Mouse (Mus musculus) cerebellum, adult (tissue): ENCODE results near the gene B4galt1.

ENCODE experiments used
- ATAC-seq: cut with Nextera tagmentation; 2 replicates; pipeline ENCODE4 v1.9.2; 2017; ENCODE audit warnings: mild to moderate bottlenecking, moderate library complexity, mixed read lengths; ENCODE audit not compliant: insufficient number of reproducible peaks, low FRiP score, low TSS enrichment

B4galt1 gene

DNA sequence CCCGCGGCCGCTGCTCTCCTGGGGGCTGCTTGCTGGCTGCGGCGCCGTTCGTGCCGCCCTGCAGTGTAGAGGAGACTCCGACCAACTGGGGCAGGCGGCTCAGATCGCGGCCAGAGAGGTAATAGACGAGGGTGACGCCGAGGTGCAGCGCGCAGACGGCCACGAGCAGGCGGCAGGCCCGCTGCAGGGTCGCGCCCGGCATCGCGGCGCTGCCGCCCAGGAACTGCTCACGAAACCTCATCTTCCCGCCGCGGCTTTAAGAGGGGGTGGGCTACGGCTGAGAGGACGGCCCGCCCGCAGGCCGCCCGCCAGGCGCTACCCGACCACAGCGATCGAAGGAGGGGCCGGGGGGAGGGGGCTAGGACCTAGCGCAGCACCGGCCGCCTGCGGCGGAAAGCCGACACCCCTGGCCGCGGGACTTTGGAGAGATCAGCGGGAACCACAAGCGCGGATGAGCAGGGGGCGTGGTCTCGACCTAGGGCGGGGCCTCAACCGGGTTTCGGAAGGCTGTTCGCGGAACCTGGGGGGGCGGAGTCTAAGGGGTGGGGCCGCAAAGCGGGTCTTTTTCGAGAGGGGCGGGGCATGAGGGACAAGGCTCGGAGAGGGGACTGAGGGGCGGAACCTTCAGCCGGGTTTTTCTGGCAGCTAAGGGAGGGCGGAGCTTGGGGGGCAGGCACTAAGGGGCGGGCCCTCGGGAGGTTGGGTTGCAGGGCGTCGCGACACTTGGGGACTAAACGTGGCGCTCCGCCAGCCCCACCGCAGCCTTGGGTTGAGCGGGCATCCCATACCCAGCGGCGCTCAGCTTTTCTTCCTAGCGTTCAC is at the start of gene B4galt1:
TSS of gene B4galt1 (minus strand) at position 441 of the 822 bp plus-strand sequence.
- peak; percentile 75 for ATAC-seq

DNA sequence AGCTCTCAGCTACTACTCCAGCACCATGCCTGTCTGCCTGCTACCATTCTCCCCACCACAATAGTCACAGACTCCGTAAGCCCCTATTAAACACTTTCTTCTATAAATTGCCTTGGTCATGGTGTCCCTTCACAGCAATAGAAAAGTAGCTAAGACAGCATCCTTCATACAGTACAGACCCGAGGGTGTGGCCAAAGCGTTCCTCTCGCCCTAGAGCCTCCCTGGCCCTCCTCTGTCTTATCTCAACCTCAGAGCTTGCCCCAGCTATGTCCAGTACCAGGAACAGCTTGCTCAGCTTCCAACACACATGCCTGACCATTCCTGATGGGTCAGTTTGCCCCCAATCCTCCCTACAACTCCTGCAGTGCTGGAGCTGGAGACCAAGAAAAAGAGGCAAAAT is 46.8 kb upstream of the B4galt1 start:
- no peak for ATAC-seq

DNA sequence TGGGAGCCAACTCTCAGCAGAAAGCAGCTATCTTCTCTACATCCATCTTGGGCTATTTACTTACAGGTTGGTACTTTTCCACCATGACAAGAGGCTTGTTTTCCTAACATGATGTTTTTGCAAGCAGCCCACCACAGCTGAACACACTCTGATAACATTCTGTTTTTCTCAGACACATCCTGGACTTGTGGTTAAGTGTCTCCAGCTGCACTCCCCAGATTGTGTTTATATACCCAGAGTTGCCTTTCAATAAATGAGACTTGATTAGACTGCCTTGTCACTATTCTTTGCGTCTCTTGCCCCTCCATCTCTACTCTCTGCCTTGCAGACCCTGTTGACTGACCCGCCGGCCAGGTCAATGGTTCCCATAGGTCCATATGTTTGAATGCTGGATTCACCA is 46.3 kb upstream of the B4galt1 start:
- ATAC-seq, result no peak

DNA sequence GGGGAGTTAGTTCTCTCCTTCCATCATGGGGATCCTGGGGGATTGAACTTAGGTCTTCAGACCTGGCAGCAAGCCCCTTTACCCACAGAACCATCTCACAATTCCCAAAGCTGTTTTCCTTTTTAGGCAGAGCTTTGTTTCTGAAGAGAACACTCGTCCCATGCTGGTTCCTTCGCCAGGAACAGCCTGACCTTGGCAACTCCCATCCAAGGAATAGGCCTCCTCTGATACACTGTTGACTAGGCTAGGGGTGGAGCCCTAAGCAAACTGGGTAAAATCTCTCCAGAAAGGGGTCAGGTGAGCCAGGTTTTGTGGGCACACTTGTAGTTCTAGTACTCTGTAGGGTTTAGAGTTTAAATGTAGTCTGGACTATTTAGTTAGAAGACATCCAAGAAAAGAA is 45.5 kb upstream of the B4galt1 start:
- no peak for ATAC-seq

DNA sequence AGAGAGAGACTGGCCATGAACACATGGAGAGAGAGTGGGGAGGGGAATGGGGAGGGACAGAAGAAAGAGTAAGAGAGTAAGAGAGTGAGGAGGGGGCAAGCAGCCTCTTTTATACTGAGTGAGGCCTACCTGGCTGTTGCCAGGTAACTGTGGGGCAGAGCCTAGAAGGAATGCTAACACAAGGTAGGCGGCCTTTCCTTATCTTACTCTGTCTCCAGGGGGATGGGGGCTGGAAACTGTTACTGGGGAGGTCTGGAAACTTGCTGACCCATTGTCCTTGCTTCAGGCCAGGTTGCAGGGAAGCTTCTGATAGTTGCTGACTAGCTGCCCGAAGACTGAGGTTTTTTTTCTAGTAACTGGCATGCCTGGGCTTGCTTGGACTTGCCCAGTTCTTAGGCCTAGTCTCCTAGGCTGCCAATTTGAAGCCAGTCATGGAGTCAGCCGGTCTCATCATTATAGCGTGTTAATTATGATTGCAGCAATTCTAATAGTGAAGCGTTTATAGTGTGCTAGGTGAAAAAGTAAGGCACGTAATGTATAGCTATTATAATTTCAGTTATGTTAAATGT is 44.8 kb upstream of the B4galt1 start:
- no peak for ATAC-seq

DNA sequence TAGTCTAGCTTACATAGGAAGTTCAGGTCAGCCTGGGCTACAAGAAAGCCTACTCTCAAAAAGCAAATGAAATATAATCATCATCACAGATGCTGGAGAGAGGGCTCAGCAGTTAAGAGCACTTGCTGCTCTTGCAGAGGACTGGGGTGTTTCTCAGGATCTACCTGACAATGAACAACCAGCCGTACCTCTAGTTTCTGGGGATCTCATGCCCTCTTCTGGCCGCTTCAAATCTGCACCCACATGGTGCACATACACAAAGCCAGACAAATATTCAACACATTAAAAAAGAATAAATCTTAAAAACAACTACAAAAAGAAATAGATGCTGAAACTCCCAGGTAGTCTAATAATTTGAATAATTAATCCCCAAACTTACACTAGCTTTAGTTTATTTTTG is 41.8 kb upstream of the B4galt1 start:
- ATAC-seq, result no peak

DNA sequence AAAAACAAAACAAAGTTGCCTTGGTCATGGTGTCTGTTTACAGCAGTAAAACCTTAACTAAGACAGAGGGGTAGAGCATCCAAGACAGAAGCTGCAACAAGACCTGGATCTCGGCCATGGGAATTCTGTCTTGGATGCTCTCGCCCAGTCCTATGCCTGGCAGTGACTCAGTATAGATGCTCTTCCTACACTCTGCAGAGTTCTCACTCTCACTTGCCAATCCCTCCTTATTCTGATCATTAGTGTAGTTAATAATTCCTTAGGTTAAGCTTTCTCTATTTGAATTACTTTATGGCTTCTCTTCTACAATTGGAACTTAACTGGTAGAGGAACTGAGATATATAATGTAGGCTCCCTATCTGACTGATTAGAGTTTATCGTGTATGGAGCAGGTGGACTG is 41.3 kb upstream of the B4galt1 start:
- ATAC-seq, result no peak

DNA sequence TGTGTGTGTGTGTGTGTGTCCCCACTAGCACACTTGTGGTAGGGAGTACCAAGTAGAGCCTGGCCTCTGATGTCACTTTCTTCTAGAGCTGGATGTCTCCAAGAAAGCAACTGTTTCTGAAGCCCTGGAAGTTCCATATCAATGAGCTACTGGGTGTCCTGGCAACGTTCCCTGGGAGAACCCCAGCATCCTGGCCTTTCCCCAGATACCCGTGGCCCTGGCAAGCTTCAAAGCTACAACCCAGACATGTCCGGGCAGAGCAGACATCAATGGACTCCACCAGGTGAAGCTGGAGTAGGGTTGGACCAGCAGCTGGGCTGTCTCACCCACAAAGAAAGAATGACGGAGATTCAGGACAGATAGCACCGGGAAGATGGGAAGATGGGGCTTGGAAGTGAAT is 37.4 kb upstream of the B4galt1 start:
- ATAC-seq, result no peak

DNA sequence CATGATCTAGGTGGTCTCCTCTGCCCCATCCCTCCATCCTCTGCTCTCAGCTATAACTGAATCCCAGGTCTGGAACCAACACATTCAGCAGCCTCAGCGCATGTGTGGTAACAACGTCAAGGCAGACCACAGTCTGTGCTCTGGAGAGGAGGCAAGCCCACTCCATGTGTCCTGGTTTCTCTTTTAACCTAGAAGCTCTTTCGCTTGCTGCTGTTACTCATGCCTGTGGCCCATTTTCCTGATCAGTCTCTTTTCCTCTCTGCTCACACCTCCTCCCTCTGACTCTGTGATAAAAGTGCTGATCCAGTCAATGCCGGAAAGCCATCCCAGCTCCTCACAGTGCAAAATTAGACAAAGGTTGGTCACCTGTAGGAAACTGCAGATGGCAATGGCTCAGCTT is 36.2 kb upstream of the B4galt1 start:
- ATAC-seq, result no peak

DNA sequence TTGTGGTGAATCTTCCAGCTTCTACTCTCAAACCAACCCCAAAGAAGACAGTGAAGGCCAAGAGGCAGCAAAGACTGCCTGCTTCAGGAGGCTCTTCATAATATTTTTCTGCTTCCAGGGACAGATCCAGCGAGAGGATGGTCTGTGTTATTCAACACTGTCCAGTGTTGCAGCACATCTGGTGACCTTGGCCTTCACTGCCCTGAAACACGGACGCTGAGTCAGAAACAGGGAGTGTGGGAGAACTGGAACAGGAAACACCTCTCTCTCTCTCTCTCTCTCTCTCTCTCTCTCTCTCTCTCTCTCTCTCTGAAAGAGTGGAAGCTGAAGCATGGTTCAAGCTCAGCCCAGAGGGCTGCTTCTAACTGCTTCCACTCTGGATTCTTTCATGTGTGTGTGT is 35.4 kb upstream of the B4galt1 start:
- no peak for ATAC-seq

DNA sequence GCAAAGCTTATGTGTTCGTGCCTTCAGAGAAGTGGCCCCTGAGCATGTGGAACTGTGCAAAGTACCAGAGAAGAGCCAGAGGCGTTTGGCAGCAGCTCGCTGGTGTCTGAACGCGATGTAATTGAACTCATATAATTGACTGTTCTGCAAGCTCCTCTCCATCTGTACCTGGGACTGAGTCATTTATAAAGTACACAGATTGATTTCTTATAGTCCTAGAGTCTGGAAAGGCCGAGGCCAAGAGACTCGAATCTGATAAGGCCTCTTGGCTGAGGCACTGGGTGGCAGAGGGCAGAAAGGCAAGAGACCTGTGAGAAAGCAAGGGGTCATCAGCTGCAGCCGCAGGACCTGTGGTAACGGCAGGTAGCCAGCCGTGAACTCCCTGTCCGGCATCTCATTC is 35.0 kb upstream of the B4galt1 start:
- no peak for ATAC-seq

DNA sequence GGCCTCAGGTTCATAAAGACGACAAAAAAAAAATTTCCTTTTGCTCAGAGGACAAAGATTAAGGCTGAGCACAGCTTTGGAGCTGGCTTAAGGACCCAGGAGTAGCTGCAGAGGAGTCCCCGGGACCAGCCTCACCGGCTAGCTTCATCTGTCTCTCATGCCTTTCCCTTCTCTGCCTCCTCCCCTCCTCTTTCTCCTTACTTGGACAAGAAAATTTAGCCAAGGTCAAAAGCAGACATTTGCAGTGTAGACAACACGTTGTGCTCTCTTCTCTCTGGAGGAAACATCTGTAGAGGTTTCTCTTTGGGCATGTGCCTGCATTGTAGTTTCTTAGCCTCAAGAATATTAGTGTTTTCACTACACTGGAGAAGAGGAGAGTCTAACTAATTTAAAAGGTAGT is 32.1 kb upstream of the B4galt1 start:
- ATAC-seq, result no peak

DNA sequence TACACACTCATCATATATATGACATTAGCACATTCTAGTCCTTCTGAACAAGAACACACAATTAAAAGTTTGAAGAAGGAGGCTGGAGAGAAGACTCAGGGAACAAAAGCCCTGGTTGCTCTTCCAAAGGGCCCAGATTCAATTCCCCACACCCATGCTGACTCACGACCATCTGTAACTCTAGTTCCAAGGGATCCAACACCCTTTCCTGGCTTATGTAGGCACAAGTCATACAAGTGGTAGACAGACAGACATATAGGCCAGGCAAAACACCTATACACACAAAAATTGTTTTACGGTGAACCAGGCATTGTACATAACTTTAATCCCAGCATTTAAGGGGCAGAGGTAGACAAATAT is 31.3 kb upstream of the B4galt1 start:
- no peak for ATAC-seq

DNA sequence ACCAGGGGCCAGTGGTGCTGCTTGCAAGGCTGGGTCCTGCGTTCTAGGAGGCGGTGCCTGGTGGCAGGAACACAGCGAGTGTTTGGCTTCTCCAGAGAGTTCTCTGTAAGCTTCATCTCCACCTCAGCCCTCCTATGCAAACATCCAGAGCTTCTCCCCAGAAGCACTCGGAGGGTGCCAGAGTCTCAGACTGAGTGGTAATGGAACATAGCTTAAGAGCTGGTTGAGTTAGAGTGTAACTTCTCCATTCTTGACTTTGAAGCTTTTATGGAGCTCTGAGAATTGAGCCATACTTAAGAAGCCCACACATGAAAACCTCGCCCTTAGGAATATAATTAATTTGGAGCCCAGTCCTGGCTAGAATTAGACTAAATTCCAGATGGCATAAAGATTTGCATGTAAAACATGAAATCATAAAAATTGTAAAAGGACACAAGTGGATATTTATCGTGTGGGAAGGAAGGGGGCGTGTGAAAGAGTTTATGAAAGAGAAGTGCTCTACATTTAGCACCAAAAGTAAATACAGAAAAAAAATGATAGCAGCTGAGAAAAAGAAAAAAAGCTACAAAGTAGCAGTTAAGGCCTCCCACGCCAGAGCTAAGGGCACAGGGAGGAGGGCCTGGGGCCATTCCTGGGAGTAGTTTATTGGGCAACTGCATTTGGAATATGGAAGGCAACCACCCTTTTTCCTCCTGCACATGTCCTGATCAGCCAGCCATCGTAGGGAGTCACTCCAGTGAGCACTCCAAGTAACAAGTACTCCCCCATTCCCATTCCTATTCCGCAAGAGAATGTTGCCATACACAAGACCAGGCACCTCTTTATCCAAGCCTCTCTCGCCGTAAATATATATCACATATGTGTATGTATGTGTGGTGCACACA is 30.7 kb upstream of the B4galt1 start:
- ATAC-seq, result no peak

DNA sequence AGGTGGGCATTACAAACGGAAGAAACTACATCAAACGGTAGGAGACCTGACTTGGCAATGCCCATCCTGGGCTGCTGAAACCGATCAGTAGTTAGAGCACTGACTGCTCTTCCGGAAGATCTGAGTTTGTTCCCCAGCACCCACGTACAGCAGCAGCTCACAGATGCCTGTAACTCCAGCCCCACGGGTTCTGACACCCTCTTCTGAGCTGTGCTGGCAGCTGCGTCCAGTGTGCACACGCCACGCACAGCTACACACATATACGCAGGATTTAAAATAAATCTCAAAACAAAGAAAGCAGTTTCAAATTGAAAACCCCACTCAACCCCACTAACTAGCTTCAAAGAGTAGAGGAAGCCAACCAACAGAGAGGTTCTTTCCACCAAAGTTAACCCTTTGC is 29.4 kb upstream of the B4galt1 start:
- no peak for ATAC-seq

DNA sequence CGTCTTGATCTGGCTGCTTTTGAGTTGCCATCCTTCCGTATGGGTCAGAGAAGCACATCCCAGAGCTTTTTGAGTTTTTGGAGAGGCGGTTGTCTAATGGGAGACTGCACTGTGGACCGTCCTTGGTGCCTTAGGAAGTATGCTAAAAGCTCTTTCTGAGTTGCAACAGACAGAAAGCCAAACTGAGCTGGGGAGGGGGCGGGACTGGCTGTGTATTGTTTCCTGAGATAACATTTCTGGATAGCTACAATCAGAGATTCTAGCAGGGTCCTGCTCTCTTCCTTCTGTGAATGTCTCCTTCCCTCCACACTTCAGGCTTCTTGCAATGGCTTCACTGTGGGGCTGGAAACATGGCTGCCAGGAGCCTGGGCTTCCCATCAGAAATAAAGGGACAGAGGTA is 23.7 kb upstream of the B4galt1 start:
- no peak for ATAC-seq

DNA sequence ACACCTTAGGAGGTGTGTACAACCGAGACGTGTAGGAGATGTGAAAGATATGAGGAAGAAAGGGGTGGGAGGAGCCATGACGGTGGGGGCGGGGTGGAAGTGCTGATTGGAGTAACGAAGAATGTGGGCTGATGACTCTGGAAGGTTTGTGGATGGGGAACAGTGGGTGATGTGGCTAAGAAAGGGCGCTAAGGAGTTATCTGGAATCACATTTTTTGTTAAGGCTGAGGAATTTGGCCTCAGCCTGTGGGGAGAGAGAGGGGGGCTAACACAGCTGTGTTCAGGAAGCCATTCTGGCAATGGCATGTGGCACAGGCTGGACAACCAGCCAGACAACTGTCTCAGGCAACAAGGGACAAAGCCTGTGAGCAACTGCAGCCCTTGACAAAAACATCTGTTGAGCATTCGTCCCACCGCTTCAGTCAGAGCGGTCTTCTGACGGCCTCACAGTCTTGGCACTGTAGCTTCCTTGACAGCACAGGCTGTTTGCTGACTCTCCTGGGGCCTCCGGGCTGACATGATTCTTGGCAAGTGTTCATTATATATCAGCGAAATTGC is 23.1 kb upstream of the B4galt1 start:
- no peak for ATAC-seq

DNA sequence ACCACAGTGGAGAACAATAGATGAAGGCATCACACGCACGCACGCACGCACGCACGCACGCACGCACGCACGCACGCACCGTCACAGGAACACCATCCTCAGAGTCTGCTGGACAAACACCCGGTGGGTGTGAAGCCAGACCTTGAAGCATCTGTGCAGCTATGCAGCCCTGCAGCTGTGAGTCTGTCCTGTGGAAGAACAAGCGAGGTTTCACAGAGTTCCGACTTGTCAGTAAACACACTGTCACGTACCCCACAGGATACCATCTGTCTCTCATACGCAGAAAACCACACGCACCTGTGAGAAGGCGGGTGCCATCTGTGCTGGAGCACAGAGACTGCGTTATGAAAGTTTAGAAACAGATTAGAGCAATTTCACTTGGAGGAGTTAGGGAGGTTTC is 22.0 kb upstream of the B4galt1 start:
- ATAC-seq, result no peak

DNA sequence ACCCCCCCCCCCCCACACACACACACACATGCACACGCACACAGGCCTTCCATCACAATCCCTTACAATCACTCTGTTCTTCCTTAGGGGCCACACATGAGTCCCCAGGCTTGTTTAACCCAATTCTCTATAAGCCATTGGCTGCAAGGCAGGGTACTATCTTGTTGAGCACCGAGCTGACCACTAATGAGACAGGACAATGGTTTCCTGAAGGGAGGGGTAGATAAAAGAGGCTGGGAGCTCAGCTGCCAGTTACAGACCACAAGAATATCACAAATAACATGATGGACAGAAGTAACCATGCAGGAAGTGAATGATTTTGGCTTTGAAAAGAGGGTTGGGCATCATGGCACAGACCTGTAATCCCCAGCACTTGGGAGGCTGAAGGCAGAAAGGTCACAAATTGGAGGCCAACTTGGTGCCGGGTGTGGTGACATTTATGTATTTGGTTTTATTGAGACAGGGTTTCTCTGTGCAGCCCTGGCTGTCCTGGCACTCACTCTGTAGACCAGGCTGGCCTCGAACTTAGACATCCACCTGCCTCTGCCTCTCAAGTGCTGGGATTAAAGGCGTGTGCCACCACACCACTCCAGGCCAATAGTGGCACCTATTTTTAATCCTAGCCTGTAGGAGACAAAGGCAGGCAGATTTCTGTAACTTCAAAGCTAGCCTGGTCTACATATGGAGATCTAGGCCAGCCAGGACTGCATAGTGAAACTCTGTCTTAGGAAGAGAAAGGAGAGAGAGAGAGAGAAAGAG is 21.2 kb upstream of the B4galt1 start:
- ATAC-seq, result no peak

DNA sequence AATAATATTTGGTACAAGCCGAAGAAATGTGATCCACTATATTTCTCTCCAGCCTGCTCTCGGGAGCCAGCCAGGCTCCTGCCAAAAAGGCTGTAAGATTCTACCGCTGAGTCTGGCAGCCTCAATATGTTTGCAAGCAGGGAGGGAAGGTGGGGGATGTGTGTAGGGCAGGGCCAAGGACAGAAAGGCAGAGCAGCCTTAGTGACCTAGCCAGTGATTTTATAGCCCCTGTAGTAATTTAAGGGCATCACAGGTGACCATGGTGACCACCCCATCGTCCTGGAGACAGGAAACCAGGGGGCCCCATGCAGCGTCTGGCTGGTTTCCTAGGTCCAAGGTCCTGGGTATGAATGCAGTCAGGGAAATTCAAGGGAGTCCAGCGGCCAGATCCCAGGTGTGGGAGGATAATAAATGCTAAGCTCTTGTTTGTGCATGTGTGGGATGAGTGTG is 20.4 kb upstream of the B4galt1 start:
- peak; percentile 53 for ATAC-seq
